Mouse (Mus musculus) lung, postnatal 0 days (tissue): ENCODE measurements around the gene Fam169b.

ENCODE experiments used
- CTCF ChIP-seq: IDR thresholded peaks from 2 replicates; pipeline ENCODE4 v1.5.1; 2016; ENCODE audit warnings: antibody characterized with exemption, mild to moderate bottlenecking
- EP300 ChIP-seq: IDR thresholded peaks from 2 replicates; pipeline ENCODE4 v1.6.1; 2016; ENCODE audit warnings: antibody characterized with exemption, mild to moderate bottlenecking, control low read depth

- TF ChIP-seq CTCF (no peak), EP300 (no peak)
Measured at GRCm38 (mm10) chr7:68258326-68259150, 15.1 kb upstream of the Fam169b start.
